Mouse (Mus musculus): ENCODE results near the gene Nr6a1.

- TF ChIP-seq POLR2A (IDR thresholded peaks at IDR 0.05; ENCODE audit: low read depth, low read length) (no peak), CTCF (IDR thresholded peaks at IDR 0.05; ENCODE audit: extremely low read depth, insufficient read depth, insufficient read length, insufficient replicate concordance) (no peak)
Measured at GRCm38 (mm10) chr2:38908604-38909003, 18.9 kb downstream of the Nr6a1 start.
